Comparison of ENCODE assay signal across 1 mouse cellular context in genomic region chr19:10025169-10025875, GRCm38 (mm10).
TF ChIP-seq lines count a peak whose summit lies in the region.

No protein-coding gene starts in this region.

TF ChIP-seq in CH12.LX, 34 proteins besides CTCF, POLR2A, EP300 and RAD21:
- TF ChIP-seq MAFK (IDR thresholded peaks at IDR 0.05; ENCODE audit: insufficient replicate concordance, low read length) (peak; percentile 58; the same call in 1 of the 2 replicates), JUND (conservative IDR thresholded peaks at IDR 0.05; ENCODE audit: low read depth, low read length) (no peak)
TF ChIP-seq in CH12.LX: peak in this region for 1.
